Mouse (Mus musculus): Measurements from ENCODE around the gene Zfp146. TPM values are rescaled to one million over a fixed set of nuclear protein-coding genes. Genes with fewer than 3 reads are reported as not detected.

The Zfp146 gene
- total and polyA plus RNA-seq, 3 experiments, result 42.0 to 45.0 (median 43.1) TPM

GRCm38 (mm10) chr7:30116076-30116475 is 53.5 kb downstream of the Zfp146 start:
- H3K4me2 ChIP-seq (ENCODE audit: insufficient read depth, low read depth, poor library complexity, severe bottlenecking), result no peak overlapping the region
- H3K9ac ChIP-seq (ENCODE audit: insufficient read depth, low read depth), result no peak overlapping the region
- in situ Hi-C loops (cut with MboI; ENCODE audit: low pct_ligation_motif_present, low pct_unique_long_range_greater_than_20kb, low sequenced_read_pairs) (no loop called here), dilution Hi-C loops (cut with MboI; ENCODE audit: extremely low pct_ligation_motif_present, extremely low pct_unique_long_range_greater_than_20kb, low sequenced_read_pairs) (no loop called here)
- H3K79me2 ChIP-seq (replicated peaks; ENCODE audit: control insufficient read depth, extremely low read depth, insufficient read depth, poor library complexity, severe bottlenecking), result no peaks in the 10 kb centered on the region
- H3K9me3 ChIP-seq (replicated peaks; ENCODE audit: low read length), result peaks cover 15% of the 10 kb centered on the region
- no peak for TF ChIP-seq ELF1 (IDR thresholded peaks at IDR 0.05; ENCODE audit: low read depth, low read length)
- no peak for TF ChIP-seq NRF1 (IDR thresholded peaks at IDR 0.05; ENCODE audit: low read depth, low read length)
- TF ChIP-seq TCF12 (IDR thresholded peaks at IDR 0.05; ENCODE audit: low read depth, low read length), result no peak
- no peak for TF ChIP-seq USF1 (IDR thresholded peaks at IDR 0.05; ENCODE audit: low read depth, low read length)
- no peak for TF ChIP-seq MYC (IDR thresholded peaks at IDR 0.05; ENCODE audit: low read depth, low read length)
- TF ChIP-seq ZMIZ1 (IDR thresholded peaks at IDR 0.05; ENCODE audit: low read depth, low read length), result no peak
- no peak for TF ChIP-seq ZKSCAN1 (IDR thresholded peaks at IDR 0.05; ENCODE audit: borderline replicate concordance, low read depth, low read length)
- no peak for TF ChIP-seq POLR2AphosphoS2 (IDR thresholded peaks at IDR 0.05; ENCODE audit: low read depth, low read length)
- TF ChIP-seq KAT2A (IDR thresholded peaks at IDR 0.05; ENCODE audit: insufficient replicate concordance, low read length), result no peak
- no peak for TF ChIP-seq ETS1 (conservative IDR thresholded peaks at IDR 0.05; ENCODE audit: low read depth, low read length)
- TF ChIP-seq SMC3 (IDR thresholded peaks at IDR 0.05; ENCODE audit: low read depth, low read length), result no peak
- no peak for TF ChIP-seq ZNF384 (IDR thresholded peaks at IDR 0.05; ENCODE audit: low read depth, low read length)
- TF ChIP-seq SIN3A (IDR thresholded peaks at IDR 0.05; ENCODE audit: low read length), result no peak
- TF ChIP-seq MXI1 (IDR thresholded peaks at IDR 0.05; ENCODE audit: low read depth, low read length), result no peak
- TF ChIP-seq CTCF (conservative IDR thresholded peaks at IDR 0.05 in 1 of 2, IDR thresholded peaks at IDR 0.05 in 1 of 2; ENCODE audit: low read depth in 2 of 2, low read length in 2 of 2), result no peak
- no peak for TF ChIP-seq PAX5 (IDR thresholded peaks at IDR 0.05; ENCODE audit: low read length)
- TF ChIP-seq GABPA (IDR thresholded peaks at IDR 0.05; ENCODE audit: insufficient replicate concordance, low read depth, low read length), result no peak
- TF ChIP-seq MAZ (IDR thresholded peaks at IDR 0.05; ENCODE audit: low read depth, low read length), result no peak
- TF ChIP-seq EP300 (IDR thresholded peaks at IDR 0.05; ENCODE audit: low read length), result no peak
- TF ChIP-seq HCFC1 (IDR thresholded peaks at IDR 0.05; ENCODE audit: low read depth, low read length), result no peak
- no peak for DNase-seq (ENCODE audit: extremely low read depth)
- H3K4me3 ChIP-seq (replicated peaks in 1 of 3; ENCODE audit: low read depth in 2 of 3, low read length in 2 of 3, poor library complexity in 1 of 3), result no peak overlapping the region
- H3K27me3 ChIP-seq (replicated peaks), result no peaks in the 10 kb centered on the region
- no peak overlapping the region for H3K27ac ChIP-seq (ENCODE audit: insufficient read depth, low read depth)
- no peaks in the 10 kb centered on the region for H3K36me3 ChIP-seq (replicated peaks in 1 of 2; ENCODE audit: control insufficient read depth in 1 of 2, insufficient read depth in 1 of 2, low read length in 1 of 2)
- peaks cover 0 to 3% of the 10 kb centered on the region in 2 experiments; a peak in 1 of 4 replicates for H3K4me1 ChIP-seq (ENCODE audit: control insufficient read depth in 1 of 2, insufficient read depth in 2 of 2)

Other genes with a start within 250 kb of the Zfp146 start
Only the 20 nearest of the 22 such genes appear.
- gene Zfp568, start 185.8 kb downstream of the Zfp146 start, total RNA-seq (2012; rRNA removed), result 10.6 and 12.9 TPM in 2 replicates
- gene Zfp568, start 185.8 kb downstream of the Zfp146 start, total RNA-seq (2014; rRNA removed), result 12.6 and 15.1 TPM in 2 replicates
- gene Zfp568, start 185.8 kb downstream of the Zfp146 start, polyA plus RNA-seq (2012; ENCODE audit: insufficient read length, low read depth), result 10.8 and 11.5 TPM in 2 replicates
- 0.34 TPM in 2 replicates for gene Zfp14, start 118.4 kb downstream of the Zfp146 start, total RNA-seq (2012; rRNA removed)
- gene Zfp14, start 118.4 kb downstream of the Zfp146 start, total RNA-seq (2014; rRNA removed), result 0.34 and 0.96 TPM in 2 replicates
- 0.31 and 0.54 TPM in 2 replicates for gene Zfp14, start 118.4 kb downstream of the Zfp146 start, polyA plus RNA-seq (2012; ENCODE audit: insufficient read length, low read depth)
- gene Zfp82, start 96.8 kb downstream of the Zfp146 start, total RNA-seq (2012; rRNA removed), result 6.9 and 7.0 TPM in 2 replicates
- 7.1 TPM in 2 replicates for gene Zfp82, start 96.8 kb downstream of the Zfp146 start, total RNA-seq (2014; rRNA removed)
- gene Zfp82, start 96.8 kb downstream of the Zfp146 start, polyA plus RNA-seq (2012; ENCODE audit: insufficient read length, low read depth), result 4.5 and 4.9 TPM in 2 replicates
- gene Gm26920, start 79.3 kb downstream of the Zfp146 start, total RNA-seq (2012; rRNA removed), result 0.50 TPM in 1 of 2 replicates, not detected in the other
- gene Gm26920, start 79.3 kb downstream of the Zfp146 start, total RNA-seq (2014; rRNA removed), result not detected in 2 replicates
- 1.1 TPM in 1 of 2 replicates, not detected in the other for gene Gm26920, start 79.3 kb downstream of the Zfp146 start, polyA plus RNA-seq (2012; ENCODE audit: insufficient read length, low read depth)
- 5.5 and 6.5 TPM in 2 replicates for gene Zfp566, start 79.2 kb downstream of the Zfp146 start, total RNA-seq (2012; rRNA removed)
- 3.5 and 4.9 TPM in 2 replicates for gene Zfp566, start 79.2 kb downstream of the Zfp146 start, total RNA-seq (2014; rRNA removed)
- 9.1 TPM in 2 replicates for gene Zfp566, start 79.2 kb downstream of the Zfp146 start, polyA plus RNA-seq (2012; ENCODE audit: insufficient read length, low read depth)
- gene Zfp260, start 75.0 kb downstream of the Zfp146 start, total RNA-seq (2012; rRNA removed), result 11.1 and 11.4 TPM in 2 replicates
- 18.1 and 19.6 TPM in 2 replicates for gene Zfp260, start 75.0 kb downstream of the Zfp146 start, total RNA-seq (2014; rRNA removed)
- 11.5 and 13.7 TPM in 2 replicates for gene Zfp260, start 75.0 kb downstream of the Zfp146 start, polyA plus RNA-seq (2012; ENCODE audit: insufficient read length, low read depth)
- gene Zfp382, start 47.8 kb downstream of the Zfp146 start, total RNA-seq (2012; rRNA removed), result 4.7 and 5.7 TPM in 2 replicates
- 3.9 and 4.7 TPM in 2 replicates for gene Zfp382, start 47.8 kb downstream of the Zfp146 start, total RNA-seq (2014; rRNA removed)
- 2.1 and 3.3 TPM in 2 replicates for gene Zfp382, start 47.8 kb downstream of the Zfp146 start, polyA plus RNA-seq (2012; ENCODE audit: insufficient read length, low read depth)
- 5.5 and 14.0 TPM in 2 replicates for gene Cox7a1, start 14.4 kb upstream of the Zfp146 start, total RNA-seq (2012; rRNA removed)
- gene Cox7a1, start 14.4 kb upstream of the Zfp146 start, total RNA-seq (2014; rRNA removed), result 9.9 and 15.2 TPM in 2 replicates
- 1.6 and 4.2 TPM in 2 replicates for gene Cox7a1, start 14.4 kb upstream of the Zfp146 start, polyA plus RNA-seq (2012; ENCODE audit: insufficient read length, low read depth)
- gene Capns1, start 29.1 kb upstream of the Zfp146 start, total RNA-seq (2012; rRNA removed), result 85.8 and 101 TPM in 2 replicates
- 207 and 219 TPM in 2 replicates for gene Capns1, start 29.1 kb upstream of the Zfp146 start, total RNA-seq (2014; rRNA removed)
- 218 and 233 TPM in 2 replicates for gene Capns1, start 29.1 kb upstream of the Zfp146 start, polyA plus RNA-seq (2012; ENCODE audit: insufficient read length, low read depth)
- gene Polr2i, start 62.2 kb upstream of the Zfp146 start, total RNA-seq (2012; rRNA removed), result 83.6 and 101 TPM in 2 replicates
- gene Polr2i, start 62.2 kb upstream of the Zfp146 start, total RNA-seq (2014; rRNA removed), result 55.0 and 62.9 TPM in 2 replicates
- 74.2 and 75.4 TPM in 2 replicates for gene Polr2i, start 62.2 kb upstream of the Zfp146 start, polyA plus RNA-seq (2012; ENCODE audit: insufficient read length, low read depth)
- gene Tbcb, start 62.5 kb upstream of the Zfp146 start, total RNA-seq (2012; rRNA removed), result 89.6 and 109 TPM in 2 replicates
- gene Tbcb, start 62.5 kb upstream of the Zfp146 start, total RNA-seq (2014; rRNA removed), result 54.9 and 57.7 TPM in 2 replicates
- 79.9 and 86.3 TPM in 2 replicates for gene Tbcb, start 62.5 kb upstream of the Zfp146 start, polyA plus RNA-seq (2012; ENCODE audit: insufficient read length, low read depth)
- gene Ovol3, start 66.0 kb upstream of the Zfp146 start, total RNA-seq (2012; rRNA removed), result 0.42 and 0.84 TPM in 2 replicates
- gene Ovol3, start 66.0 kb upstream of the Zfp146 start, total RNA-seq (2014; rRNA removed), result 1.9 and 2.8 TPM in 2 replicates
- 3.4 and 4.3 TPM in 2 replicates for gene Ovol3, start 66.0 kb upstream of the Zfp146 start, polyA plus RNA-seq (2012; ENCODE audit: insufficient read length, low read depth)
- gene Thap8, start 110.3 kb upstream of the Zfp146 start, total RNA-seq (2012; rRNA removed), result 0.38 and 0.63 TPM in 2 replicates
- gene Thap8, start 110.3 kb upstream of the Zfp146 start, total RNA-seq (2014; rRNA removed), result not detected in 2 replicates
- gene Thap8, start 110.3 kb upstream of the Zfp146 start, polyA plus RNA-seq (2012; ENCODE audit: insufficient read length, low read depth), result 0.23 TPM in 1 of 2 replicates, not detected in the other
- 5.3 and 5.4 TPM in 2 replicates for gene Wdr62, start 110.7 kb upstream of the Zfp146 start, total RNA-seq (2012; rRNA removed)
- gene Wdr62, start 110.7 kb upstream of the Zfp146 start, total RNA-seq (2014; rRNA removed), result 2.2 and 2.3 TPM in 2 replicates
- 17.7 and 19.7 TPM in 2 replicates for gene Wdr62, start 110.7 kb upstream of the Zfp146 start, polyA plus RNA-seq (2012; ENCODE audit: insufficient read length, low read depth)
- not detected in 2 replicates for gene Clip3, start 122.0 kb upstream of the Zfp146 start, total RNA-seq (2012; rRNA removed)
- not detected in 2 replicates for gene Clip3, start 122.0 kb upstream of the Zfp146 start, total RNA-seq (2014; rRNA removed)
- not detected in 2 replicates for gene Clip3, start 122.0 kb upstream of the Zfp146 start, polyA plus RNA-seq (2012; ENCODE audit: insufficient read length, low read depth)
- 33.9 and 35.7 TPM in 2 replicates for gene Alkbh6, start 139.0 kb upstream of the Zfp146 start, total RNA-seq (2012; rRNA removed)
- 28.8 and 31.7 TPM in 2 replicates for gene Alkbh6, start 139.0 kb upstream of the Zfp146 start, total RNA-seq (2014; rRNA removed)
- 25.2 and 25.4 TPM in 2 replicates for gene Alkbh6, start 139.0 kb upstream of the Zfp146 start, polyA plus RNA-seq (2012; ENCODE audit: insufficient read length, low read depth)
- 1.7 and 1.9 TPM in 2 replicates for gene Syne4, start 145.1 kb upstream of the Zfp146 start, total RNA-seq (2012; rRNA removed)
- 0.70 and 0.81 TPM in 2 replicates for gene Syne4, start 145.1 kb upstream of the Zfp146 start, total RNA-seq (2014; rRNA removed)
- gene Syne4, start 145.1 kb upstream of the Zfp146 start, polyA plus RNA-seq (2012; ENCODE audit: insufficient read length, low read depth), result 3.1 and 4.1 TPM in 2 replicates
- gene E130208F15Rik, start 152.0 kb upstream of the Zfp146 start, total RNA-seq (2012; rRNA removed), result 5.6 and 6.2 TPM in 2 replicates
- gene E130208F15Rik, start 152.0 kb upstream of the Zfp146 start, total RNA-seq (2014; rRNA removed), result 0.35 and 0.70 TPM in 2 replicates
- gene E130208F15Rik, start 152.0 kb upstream of the Zfp146 start, polyA plus RNA-seq (2012; ENCODE audit: insufficient read length, low read depth), result 6.2 and 9.7 TPM in 2 replicates
- gene Sdhaf1, start 154.1 kb upstream of the Zfp146 start, total RNA-seq (2012; rRNA removed), result 12.8 and 14.1 TPM in 2 replicates
- gene Sdhaf1, start 154.1 kb upstream of the Zfp146 start, total RNA-seq (2014; rRNA removed), result 16.0 and 18.5 TPM in 2 replicates
- gene Sdhaf1, start 154.1 kb upstream of the Zfp146 start, polyA plus RNA-seq (2012; ENCODE audit: insufficient read length, low read depth), result 8.8 and 11.3 TPM in 2 replicates
- gene Lrfn3, start 193.0 kb upstream of the Zfp146 start, total RNA-seq (2012; rRNA removed), result 0.04 and 0.08 TPM in 2 replicates
- gene Lrfn3, start 193.0 kb upstream of the Zfp146 start, total RNA-seq (2014; rRNA removed), result not detected in 2 replicates
- not detected in 2 replicates for gene Lrfn3, start 193.0 kb upstream of the Zfp146 start, polyA plus RNA-seq (2012; ENCODE audit: insufficient read length, low read depth)

Data from CH12.LX (cell line).